Mouse (Mus musculus) lung, postnatal 36 days (tissue): ENCODE data around the gene Tssk4.

Source experiments
- DNase-seq: peaks from one replicate; pipeline ENCODE4 v3.0.0; 2022; ENCODE audit warnings: mixed read lengths

Tssk4 gene

GRCm38 (mm10) chr14:55643060-55643907 is 6.7 kb upstream of the Tssk4 start, which contains the start of gene Tm9sf1:
Gene Tm9sf1, minus strand, starts transcription at chr14:55643806.
- peak; percentile 84 for DNase-seq

GRCm38 (mm10) chr14:55644261-55644888 is 5.6 kb upstream of the Tssk4 start:
- peak; percentile 15 for DNase-seq

- DNase-seq, result no peak
These were observed 1.5 kb downstream of the Tssk4 start for GRCm38 (mm10) chr14:55651528-55651927.

- DNase-seq, result no peak
These were observed 7.0 kb downstream of the Tssk4 start for GRCm38 (mm10) chr14:55656935-55657334.

- no peak for DNase-seq
These were observed 8.0 kb downstream of the Tssk4 start for GRCm38 (mm10) chr14:55658011-55658410.

- peak; percentile 82 for DNase-seq
These were observed 10.1 kb downstream of the Tssk4 start, which contains the start of gene Mdp1 for GRCm38 (mm10) chr14:55659960-55660573. Gene Mdp1, minus strand, starts transcription at chr14:55660508.

- DNase-seq, result no peak
These were observed 10.7 kb downstream of the Tssk4 start for GRCm38 (mm10) chr14:55660636-55661035.

- no peak for DNase-seq
These were observed 21.5 kb downstream of the Tssk4 start for GRCm38 (mm10) chr14:55671486-55671832.

- peak; percentile 97 for DNase-seq
These were observed 22.1 kb downstream of the Tssk4 start, which contains the start of the genes Gmpr2 and Nedd8 for GRCm38 (mm10) chr14:55671833-55672740. Gene Gmpr2, plus strand, starts transcription at chr14:55671941. Gene Nedd8, minus strand, starts transcription at chr14:55672124.

GRCm38 (mm10) chr14:55672741-55673060 is 22.7 kb downstream of the Tssk4 start:
- DNase-seq, result no peak

- DNase-seq, result no peak
These were observed 27.6 kb downstream of the Tssk4 start for GRCm38 (mm10) chr14:55677615-55678014.

- peak; percentile 96 for DNase-seq
These were observed 31.5 kb downstream of the Tssk4 start, which contains the start of gene Tinf2 for GRCm38 (mm10) chr14:55681160-55682117. Gene Tinf2, minus strand, starts transcription at chr14:55681820.

GRCm38 (mm10) chr14:55682118-55682493 is 32.1 kb downstream of the Tssk4 start:
- DNase-seq, result no peak

GRCm38 (mm10) chr14:55689433-55689832 is 39.4 kb downstream of the Tssk4 start:
- no peak for DNase-seq

- DNase-seq, result peak; percentile 52
These were observed 47.2 kb downstream of the Tssk4 start for GRCm38 (mm10) chr14:55697226-55697625.

- no peak for DNase-seq
These were observed 51.1 kb downstream of the Tssk4 start for GRCm38 (mm10) chr14:55701131-55701530.
